Mouse (Mus musculus): ENCODE data around the gene Efna1. TPM values are rescaled to one million over a fixed set of nuclear protein-coding genes. Genes with fewer than 3 reads are reported as not detected.

Efna1 gene
- polyA plus RNA-seq, 1 experiment from 2014 or later = 0.20 TPM

GRCm38 (mm10) chr3:89295685-89296230 lies 14.8 kb upstream of the Efna1 start:
- Histone ChIP-seq H3K4me3 (ENCODE audit: inconsistent target) (no peak overlapping the region), H3K79me2 (ENCODE audit: inconsistent target) (no peaks in the 10 kb centered on the region), H3K36me3 (ENCODE audit: inconsistent target) (no peaks in the 10 kb centered on the region), H3K27ac (0 out of 2 replicates have a peak overlapping the region, but pooled peaks have one; percentile 10)
- 62% methylated on average over 8 of the region's 8 CpGs for WGBS (ENCODE audit: missing documents)

GRCm38 (mm10) chr3:89294195-89294594 lies 13.3 kb upstream of the Efna1 start:
- no peak overlapping the region for H3K4me3 ChIP-seq (ENCODE audit: inconsistent target)
- H3K79me2 ChIP-seq (ENCODE audit: inconsistent target) = no peaks in the 10 kb centered on the region
- no peaks in the 10 kb centered on the region for H3K36me3 ChIP-seq (ENCODE audit: inconsistent target)
- WGBS (ENCODE audit: missing documents) = 89% methylated on average over 5 of the region's 5 CpGs
- H3K27ac ChIP-seq = no peak overlapping the region

GRCm38 (mm10) chr3:89293247-89293918 lies 12.4 kb upstream of the Efna1 start:
- Histone ChIP-seq H3K4me3 (ENCODE audit: inconsistent target) (no peak overlapping the region), H3K27ac (no peak overlapping the region), H3K36me3 (ENCODE audit: inconsistent target) (no peaks in the 10 kb centered on the region), H3K79me2 (ENCODE audit: inconsistent target) (no peaks in the 10 kb centered on the region)
- WGBS (ENCODE audit: missing documents) = 96% methylated on average over 11 of the region's 11 CpGs

GRCm38 (mm10) chr3:89292303-89292702 lies 11.4 kb upstream of the Efna1 start:
- Histone ChIP-seq H3K27ac (no peak overlapping the region), H3K4me3 (ENCODE audit: inconsistent target) (no peak overlapping the region), H3K36me3 (ENCODE audit: inconsistent target) (no peaks in the 10 kb centered on the region), H3K79me2 (ENCODE audit: inconsistent target) (no peaks in the 10 kb centered on the region)
- 75% methylated on average over 5 of the region's 5 CpGs for whole genome bisulfite sequencing (ENCODE audit: missing documents)

- 60% methylated on average over 9 of the region's 10 CpGs for WGBS (ENCODE audit: missing documents)
- H3K27ac ChIP-seq = no peak overlapping the region
- H3K4me3 ChIP-seq (ENCODE audit: inconsistent target) = no peak overlapping the region
- H3K79me2 ChIP-seq (ENCODE audit: inconsistent target) = no peaks in the 10 kb centered on the region
- no peaks in the 10 kb centered on the region for H3K36me3 ChIP-seq (ENCODE audit: inconsistent target)
Observed at GRCm38 (mm10) chr3:89291874-89292273, 10.9 kb upstream of the Efna1 start.

GRCm38 (mm10) chr3:89288503-89288928 lies 7.6 kb upstream of the Efna1 start:
- Histone ChIP-seq H3K27ac (no peak overlapping the region), H3K4me3 (ENCODE audit: inconsistent target) (no peak overlapping the region), H3K36me3 (ENCODE audit: inconsistent target) (no peaks in the 10 kb centered on the region), H3K79me2 (ENCODE audit: inconsistent target) (no peaks in the 10 kb centered on the region)
- 76% methylated on average over 7 of the region's 7 CpGs for WGBS (ENCODE audit: missing documents)

- Histone ChIP-seq H3K79me2 (ENCODE audit: inconsistent target) (no peaks in the 10 kb centered on the region), H3K36me3 (ENCODE audit: inconsistent target) (no peaks in the 10 kb centered on the region), H3K4me3 (ENCODE audit: inconsistent target) (no peak overlapping the region), H3K27ac (no peak overlapping the region)
- 56% methylated on average over 5 of the region's 5 CpGs for WGBS (ENCODE audit: missing documents)
Observed at GRCm38 (mm10) chr3:89287286-89287685, 6.3 kb upstream of the Efna1 start.

- Histone ChIP-seq H3K79me2 (ENCODE audit: inconsistent target) (no peaks in the 10 kb centered on the region), H3K36me3 (ENCODE audit: inconsistent target) (no peaks in the 10 kb centered on the region), H3K4me3 (ENCODE audit: inconsistent target) (no peak overlapping the region), H3K27ac (peak overlapping the region; percentile 42)
- WGBS (ENCODE audit: missing documents) = 38% methylated on average over 2 of the region's 2 CpGs
Observed at GRCm38 (mm10) chr3:89285526-89285925, 4.6 kb upstream of the Efna1 start.

GRCm38 (mm10) chr3:89284261-89284660 lies 3.3 kb upstream of the Efna1 start:
- no peak overlapping the region for H3K27ac ChIP-seq
- H3K4me3 ChIP-seq (ENCODE audit: inconsistent target) = no peak overlapping the region
- 100% methylated on average over 3 of the region's 3 CpGs for WGBS (ENCODE audit: missing documents)
- no peaks in the 10 kb centered on the region for H3K36me3 ChIP-seq (ENCODE audit: inconsistent target)
- H3K79me2 ChIP-seq (ENCODE audit: inconsistent target) = no peaks in the 10 kb centered on the region

- Histone ChIP-seq H3K79me2 (ENCODE audit: inconsistent target) (no peaks in the 10 kb centered on the region), H3K4me3 (ENCODE audit: inconsistent target) (no peak overlapping the region), H3K36me3 (ENCODE audit: inconsistent target) (no peaks in the 10 kb centered on the region), H3K27ac (no peak overlapping the region)
- WGBS (ENCODE audit: missing documents) = 45% methylated on average over 4 of the region's 4 CpGs
Observed at GRCm38 (mm10) chr3:89282291-89282643, 1.3 kb upstream of the Efna1 start.

- WGBS (ENCODE audit: missing documents) = 19% methylated on average over 20 of the region's 20 CpGs
- Histone ChIP-seq H3K79me2 (ENCODE audit: inconsistent target) (no peaks in the 10 kb centered on the region), H3K36me3 (ENCODE audit: inconsistent target) (no peaks in the 10 kb centered on the region), H3K4me3 (ENCODE audit: inconsistent target) (peak overlapping the region; percentile 31), H3K27ac (no peak overlapping the region)
Observed at GRCm38 (mm10) chr3:89281579-89282290, 793 bp upstream of the Efna1 start.

- no peak overlapping the region for H3K27ac ChIP-seq
- peak overlapping the region; percentile 33 for H3K4me3 ChIP-seq (ENCODE audit: inconsistent target)
- WGBS (ENCODE audit: missing documents) = 3% methylated on average over 29 of the region's 29 CpGs
- no peaks in the 10 kb centered on the region for H3K36me3 ChIP-seq (ENCODE audit: inconsistent target)
- H3K79me2 ChIP-seq (ENCODE audit: inconsistent target) = no peaks in the 10 kb centered on the region
Observed at GRCm38 (mm10) chr3:89280050-89280605, 814 bp downstream of the Efna1 start.

- no peaks in the 10 kb centered on the region for H3K79me2 ChIP-seq (ENCODE audit: inconsistent target)
- H3K4me3 ChIP-seq (ENCODE audit: inconsistent target) = peak overlapping the region; percentile 33
- no peak overlapping the region for H3K27ac ChIP-seq
- 11% methylated on average over 35 of the region's 35 CpGs for WGBS (ENCODE audit: missing documents)
- H3K36me3 ChIP-seq (ENCODE audit: inconsistent target) = no peaks in the 10 kb centered on the region
Observed at GRCm38 (mm10) chr3:89279153-89279890, 1.6 kb downstream of the Efna1 start.

- WGBS (ENCODE audit: missing documents) = 47% methylated on average over 8 of the region's 8 CpGs
- no peaks in the 10 kb centered on the region for H3K36me3 ChIP-seq (ENCODE audit: inconsistent target)
- H3K27ac ChIP-seq = no peak overlapping the region
- H3K79me2 ChIP-seq (ENCODE audit: inconsistent target) = no peaks in the 10 kb centered on the region
- no peak overlapping the region for H3K4me3 ChIP-seq (ENCODE audit: inconsistent target)
Observed at GRCm38 (mm10) chr3:89278643-89279042, 2.3 kb downstream of the Efna1 start.

Data from macrophage (primary cell).